Mouse (Mus musculus) brain, embryonic 14.5 days (tissue): ENCODE measurements around the gene Lypd3.

ENCODE experiments used
- CTCF ChIP-seq: fragments of 200-500 bp; IDR thresholded peaks from 2 replicates; pipeline ENCODE4 v1.5.1; 2012; ENCODE audit warnings: inconsistent platforms, mild to moderate bottlenecking, moderate library complexity, borderline replicate concordance; ENCODE audit not compliant: insufficient read depth, insufficient read length; ENCODE audit errors: extremely low read depth
- POLR2A ChIP-seq: fragments of 200-500 bp; IDR thresholded peaks from 2 replicates; pipeline ENCODE4 v1.6.1; 2012; ENCODE audit warnings: mild to moderate bottlenecking, inconsistent platforms, borderline replicate concordance; ENCODE audit not compliant: poor library complexity, insufficient read depth, insufficient read length, severe bottlenecking; ENCODE audit errors: extremely low read depth

GRCm38 (mm10) chr7:24605561-24605960 lies 30.8 kb upstream of the Lypd3 start:
- no peak for TF ChIP-seq CTCF
- no peak for TF ChIP-seq POLR2A
